Mouse (Mus musculus) midbrain, embryonic 12.5 days (tissue): ENCODE data around the gene Pip5kl1. TPM values are rescaled to one million over a fixed set of nuclear protein-coding genes. Genes with fewer than 3 reads are reported as not detected.
A peak's percentile ranks its signal among the peaks of the same experiment; 100 is the strongest.

Source experiments
- ATAC-seq: fragments of 200-750 bp; cut with Nextera tagmentation; 2 replicates; pipeline ENCODE4 v1.8.0; 2017; ENCODE audit warnings: low read depth, moderate TSS enrichment, moderate library complexity; ENCODE audit not compliant: low FRiP score
- H3K27ac ChIP-seq: fragments of 300-500 bp; sonication (generic); replicated peaks from 2 replicates; pipeline ENCODE4 v1.5.1; 2016; ENCODE audit warnings: mild to moderate bottlenecking
- H3K27me3 ChIP-seq: fragments of 300-500 bp; sonication (generic); 2 replicates; pipeline ENCODE4 v1.6.1; 2016; ENCODE audit warnings: mild to moderate bottlenecking
- H3K36me3 ChIP-seq: fragments of 300-500 bp; sonication (generic); 2 replicates; pipeline ENCODE4 v1.6.1; 2016
- H3K4me1 ChIP-seq: fragments of 300-500 bp; sonication (generic); 2 replicates; pipeline ENCODE4 v1.6.1; 2016
- H3K4me2 ChIP-seq: fragments of 300-500 bp; sonication (generic); replicated peaks from 2 replicates; pipeline ENCODE4 v1.6.1; 2016; ENCODE audit warnings: mild to moderate bottlenecking, moderate library complexity
- H3K4me3 ChIP-seq: fragments of 300-500 bp; sonication (generic); 2 replicates; pipeline ENCODE4 v1.5.1; 2016; ENCODE audit warnings: mild to moderate bottlenecking
- H3K9ac ChIP-seq: fragments of 300-500 bp; sonication (generic); replicated peaks from 2 replicates; pipeline ENCODE4 v1.6.1; 2016; ENCODE audit warnings: mild to moderate bottlenecking, moderate library complexity
- H3K9me3 ChIP-seq: fragments of 300-500 bp; sonication (generic); 2 replicates; pipeline ENCODE4 v1.6.1; 2016; ENCODE audit warnings: mild to moderate bottlenecking
- WGBS: fragments of 180-500 bp; shearing (Covaris S2); methylation state at CpG from one replicate; pipeline ENCODE4 v1.1.7; 2016; 5-methylcytosine and 5-hydroxymethylcytosine counted together
- polyA plus RNA-seq: library from polyadenylated mRNA; unstranded; fragments of >200 nt; fragmentation: Nextera tagmentation; extraction: Ambion mirVana; gene quantifications from 2 replicates; pipeline ENCODE4 v1.2.1, GENCODE M21; 2016

Pip5kl1 gene
- polyA plus RNA-seq, 1 experiment from 2014 or later, result 2.7 TPM

DNA sequence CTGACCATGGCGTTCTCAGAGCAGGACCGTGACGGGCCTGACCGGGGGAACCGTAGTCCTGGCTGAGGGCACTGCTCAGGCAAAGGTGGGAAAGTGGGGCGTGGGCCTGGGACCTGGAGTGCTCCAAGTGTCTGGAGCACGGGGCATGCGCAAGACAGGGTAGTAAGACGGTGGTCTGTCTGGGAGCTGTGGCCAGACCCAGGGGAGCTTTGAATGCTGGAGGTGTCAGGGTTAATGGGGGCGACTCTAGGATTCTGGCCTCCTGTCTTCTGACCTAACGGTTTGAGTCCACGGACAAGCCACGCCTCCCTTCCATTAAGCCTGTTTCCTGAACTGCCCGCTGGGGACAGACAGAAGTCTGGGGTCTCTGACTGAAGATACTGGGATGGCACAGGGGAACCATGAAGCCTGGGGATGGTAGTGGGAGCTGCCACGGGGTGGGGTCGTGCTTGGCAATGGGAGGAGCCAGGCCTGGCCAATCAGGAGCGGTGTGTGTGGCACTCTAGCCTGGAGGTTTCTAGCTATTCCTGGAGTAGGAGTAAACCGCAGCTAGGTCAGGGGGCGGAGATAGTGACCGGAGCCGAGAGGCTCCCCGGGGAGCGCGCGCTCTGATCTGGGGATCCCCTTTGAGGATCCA, 33.7 kb downstream of the Pip5kl1 start:
- Histone ChIP-seq H3K4me2 (peak overlapping the region; percentile 22), H3K36me3 (no peaks in the 10 kb centered on the region), H3K9ac (no peak overlapping the region; the same call in 1 of the 2 replicates), H3K27ac (no peak overlapping the region), H3K4me3 (peak overlapping the region; percentile 3; the same call in 1 of the 2 replicates), H3K9me3 (no peaks in the 10 kb centered on the region), H3K27me3 (peaks cover 27% of the 10 kb centered on the region), H3K4me1 (peaks cover 27% of the 10 kb centered on the region)
- WGBS, result 10% methylated on average over 25 of the region's 25 CpGs
- peak; percentile 31; the same call in 1 of the 2 replicates for ATAC-seq

DNA sequence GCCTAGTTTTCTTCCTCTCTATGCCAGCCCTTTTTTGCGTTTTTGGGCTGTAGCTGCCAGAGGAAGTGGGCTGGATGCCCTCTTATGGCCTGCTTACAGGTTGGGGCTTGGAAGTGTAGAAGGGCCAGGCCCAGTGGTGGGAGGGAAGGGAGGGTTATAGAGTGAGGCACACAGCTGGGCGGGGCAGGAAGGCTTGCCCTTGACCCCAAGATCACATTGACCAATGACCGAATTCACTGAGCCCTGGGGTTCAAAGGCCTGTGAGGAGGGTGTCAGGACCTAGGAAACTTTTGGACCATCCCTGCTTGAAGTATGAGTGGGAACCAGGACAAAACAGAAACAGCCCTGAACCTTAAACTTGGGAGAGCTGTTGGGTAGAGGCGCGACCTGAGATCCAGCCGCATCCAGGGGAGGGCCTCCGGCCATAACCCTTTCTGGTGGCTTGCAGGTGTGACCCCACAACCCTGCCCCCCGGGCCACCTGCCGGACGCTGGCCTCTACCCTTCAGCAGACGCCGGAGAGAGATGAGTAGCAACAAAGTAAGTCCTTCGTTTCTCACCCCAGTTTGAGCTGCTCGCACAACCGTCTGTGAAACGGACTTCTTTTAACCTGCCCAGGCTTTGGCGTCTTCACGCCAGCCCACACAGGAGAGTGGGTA, 34.3 kb downstream of the Pip5kl1 start:
- Histone ChIP-seq H3K9ac (no peak overlapping the region; the same call in 1 of the 2 replicates), H3K4me2 (peak overlapping the region; percentile 22), H3K27me3 (peaks cover 27% of the 10 kb centered on the region), H3K4me3 (peak overlapping the region; percentile 3; the same call in 1 of the 2 replicates), H3K9me3 (no peaks in the 10 kb centered on the region), H3K4me1 (peaks cover 27% of the 10 kb centered on the region), H3K36me3 (no peaks in the 10 kb centered on the region), H3K27ac (no peak overlapping the region)
- WGBS, result 40% methylated on average over 18 of the region's 18 CpGs
- no peak for ATAC-seq

DNA sequence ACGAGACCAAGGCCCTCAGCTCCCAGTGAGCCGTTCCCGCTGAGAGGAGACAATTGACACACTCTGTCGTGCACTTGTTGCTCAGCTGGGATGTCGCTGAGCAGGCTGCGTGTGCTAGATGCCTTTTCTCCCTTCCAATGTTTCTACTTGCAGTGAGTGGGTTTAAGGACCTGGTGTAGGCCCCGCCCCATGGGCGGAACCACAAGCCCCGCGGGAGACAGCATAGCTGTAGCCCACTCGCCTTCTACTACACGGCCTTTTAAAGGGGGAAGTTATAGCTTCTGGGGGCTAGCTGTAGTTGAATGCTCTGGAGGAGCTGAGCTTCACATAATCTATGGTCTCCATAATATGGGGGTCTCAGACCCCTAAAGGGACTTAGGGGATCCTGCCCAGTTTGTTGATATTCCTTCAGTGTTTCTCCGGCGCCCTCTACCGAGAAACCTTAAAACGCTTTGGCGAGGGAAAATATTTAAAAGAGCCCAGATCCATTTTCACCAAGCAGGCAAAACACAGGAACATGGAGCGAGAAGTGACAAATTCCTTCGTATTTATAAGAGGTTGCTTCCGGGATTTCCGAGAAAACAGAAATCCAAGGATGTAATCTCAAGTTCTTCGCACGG, 36.1 kb downstream of the Pip5kl1 start:
- Histone ChIP-seq H3K4me1 (peaks cover 27% of the 10 kb centered on the region), H3K27me3 (peaks cover 23% of the 10 kb centered on the region), H3K4me3 (peak overlapping the region; percentile 32), H3K36me3 (peaks cover 6% of the 10 kb centered on the region; the same call in 1 of the 2 replicates), H3K27ac (no peak overlapping the region), H3K4me2 (peak overlapping the region; percentile 53), H3K9ac (peak overlapping the region; percentile 34; the same call in 1 of the 2 replicates), H3K9me3 (no peaks in the 10 kb centered on the region)
- WGBS, result 18% methylated on average over 23 of the region's 23 CpGs
- no peak for ATAC-seq

DNA sequence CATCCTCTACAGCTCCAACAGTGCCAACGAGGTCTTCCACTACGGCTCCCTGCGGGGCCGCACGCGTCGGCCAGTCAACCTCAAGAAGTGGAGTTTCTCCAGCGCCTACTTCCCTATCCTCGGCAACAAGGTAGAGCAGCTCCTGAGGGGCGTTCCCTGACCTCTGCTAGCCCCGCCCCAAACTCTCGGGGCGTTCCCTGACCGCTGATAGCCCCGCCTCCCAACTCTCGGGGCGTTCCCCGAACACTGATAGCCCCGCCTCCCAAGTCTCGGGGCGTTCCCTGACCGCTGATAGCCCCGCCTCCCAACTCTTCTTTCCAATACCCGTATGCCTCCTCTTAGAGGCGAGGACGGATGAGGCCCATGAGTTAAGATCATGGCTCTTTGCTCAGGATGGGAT, 37.7 kb downstream of the Pip5kl1 start:
- no peak overlapping the region for H3K27ac ChIP-seq
- 67% methylated on average over 26 of the region's 26 CpGs for WGBS
- H3K9ac ChIP-seq, result no peak overlapping the region
- no peaks in the 10 kb centered on the region for H3K9me3 ChIP-seq
- peaks cover 21% of the 10 kb centered on the region for H3K27me3 ChIP-seq
- peaks cover 6% of the 10 kb centered on the region; the same call in 1 of the 2 replicates for H3K36me3 ChIP-seq
- no peak for ATAC-seq
- no peak overlapping the region for H3K4me2 ChIP-seq
- no peak overlapping the region for H3K4me3 ChIP-seq
- peaks cover 22% of the 10 kb centered on the region for H3K4me1 ChIP-seq

DNA sequence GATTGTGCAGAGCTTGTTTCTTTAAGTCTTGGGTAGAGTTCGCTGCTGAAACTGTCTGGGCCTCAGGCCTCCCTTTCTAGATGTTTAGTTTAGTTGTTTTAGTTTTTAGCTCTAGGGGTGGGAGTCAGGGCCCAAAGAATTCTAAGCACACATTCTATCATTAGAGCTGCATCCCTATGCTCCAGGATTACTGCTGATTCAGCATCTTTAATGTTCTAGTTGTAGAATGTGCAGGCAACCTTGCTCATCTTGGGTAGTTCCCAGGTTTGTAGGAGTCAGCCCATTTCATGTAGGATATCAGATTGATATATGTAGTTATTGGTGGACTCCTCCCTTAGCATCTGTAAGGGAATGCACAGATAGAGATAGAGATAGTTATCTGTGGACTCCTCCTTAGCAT, 42.5 kb downstream of the Pip5kl1 start:
- Histone ChIP-seq H3K27me3 (no peaks in the 10 kb centered on the region), H3K9me3 (no peaks in the 10 kb centered on the region), H3K4me3 (no peak overlapping the region), H3K27ac (no peak overlapping the region), H3K9ac (no peak overlapping the region), H3K36me3 (peaks cover 6% of the 10 kb centered on the region; the same call in 1 of the 2 replicates), H3K4me1 (peaks cover 24% of the 10 kb centered on the region), H3K4me2 (no peak overlapping the region)
- ATAC-seq, result no peak
- 97% methylated on average over 1 of the region's 1 CpGs for WGBS

DNA sequence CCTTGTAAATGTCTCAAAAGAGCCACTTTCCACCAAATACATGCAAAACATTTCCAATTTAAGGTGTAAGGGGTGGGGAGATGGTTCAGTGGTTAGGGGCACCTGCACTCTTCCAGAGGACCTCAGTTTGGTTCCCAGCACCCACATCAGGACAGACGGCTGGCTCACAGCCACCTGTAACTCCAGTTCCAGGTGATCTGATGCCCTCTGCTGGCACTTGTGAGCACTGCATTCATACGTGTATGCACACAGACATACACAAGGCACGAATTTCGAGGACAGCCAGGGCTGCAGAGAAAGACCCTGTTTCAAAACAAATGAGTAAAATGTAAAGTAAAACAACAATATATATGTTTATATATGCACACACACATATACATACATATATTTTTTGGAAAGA, 43.0 kb downstream of the Pip5kl1 start:
- Histone ChIP-seq H3K27me3 (no peaks in the 10 kb centered on the region), H3K4me1 (peaks cover 24% of the 10 kb centered on the region)
- WGBS, result 91% methylated on average over 4 of the region's 4 CpGs

DNA sequence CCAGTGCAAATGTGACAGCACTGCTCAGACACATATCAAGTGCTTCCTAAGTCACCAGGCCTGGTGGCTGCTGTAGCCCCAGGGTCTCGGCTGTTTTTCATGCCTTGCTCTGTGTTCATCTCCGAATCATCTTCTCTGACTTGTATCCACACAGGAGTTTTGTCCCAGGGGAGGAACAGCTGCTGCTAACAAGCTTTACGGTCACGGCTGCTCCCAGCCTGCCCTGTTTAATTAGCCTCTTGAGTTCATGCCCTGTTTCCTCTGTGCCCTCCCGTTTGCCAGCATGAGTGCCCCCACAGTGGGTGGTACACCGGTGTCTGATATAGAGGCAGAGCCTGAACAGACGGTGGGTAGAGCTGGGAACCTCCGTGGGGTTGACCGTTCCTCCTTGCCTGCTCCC, 43.5 kb downstream of the Pip5kl1 start:
- Histone ChIP-seq H3K36me3 (peaks cover 6% of the 10 kb centered on the region; the same call in 1 of the 2 replicates), H3K4me2 (no peak overlapping the region), H3K27me3 (no peaks in the 10 kb centered on the region), H3K9me3 (no peaks in the 10 kb centered on the region), H3K4me3 (no peak overlapping the region), H3K4me1 (peaks cover 24% of the 10 kb centered on the region), H3K9ac (no peak overlapping the region), H3K27ac (no peak overlapping the region)
- ATAC-seq, result no peak
- 61% methylated on average over 9 of the region's 9 CpGs for WGBS

More for the DNA sequence above, 43.0 kb downstream of the Pip5kl1 start:
- H3K9ac ChIP-seq, result no peak overlapping the region
- no peaks in the 10 kb centered on the region for H3K9me3 ChIP-seq
- H3K36me3 ChIP-seq, result peaks cover 6% of the 10 kb centered on the region; the same call in 1 of the 2 replicates
- no peak overlapping the region for H3K27ac ChIP-seq
- no peak overlapping the region for H3K4me3 ChIP-seq
- H3K4me2 ChIP-seq, result no peak overlapping the region
- ATAC-seq, result no peak

DNA sequence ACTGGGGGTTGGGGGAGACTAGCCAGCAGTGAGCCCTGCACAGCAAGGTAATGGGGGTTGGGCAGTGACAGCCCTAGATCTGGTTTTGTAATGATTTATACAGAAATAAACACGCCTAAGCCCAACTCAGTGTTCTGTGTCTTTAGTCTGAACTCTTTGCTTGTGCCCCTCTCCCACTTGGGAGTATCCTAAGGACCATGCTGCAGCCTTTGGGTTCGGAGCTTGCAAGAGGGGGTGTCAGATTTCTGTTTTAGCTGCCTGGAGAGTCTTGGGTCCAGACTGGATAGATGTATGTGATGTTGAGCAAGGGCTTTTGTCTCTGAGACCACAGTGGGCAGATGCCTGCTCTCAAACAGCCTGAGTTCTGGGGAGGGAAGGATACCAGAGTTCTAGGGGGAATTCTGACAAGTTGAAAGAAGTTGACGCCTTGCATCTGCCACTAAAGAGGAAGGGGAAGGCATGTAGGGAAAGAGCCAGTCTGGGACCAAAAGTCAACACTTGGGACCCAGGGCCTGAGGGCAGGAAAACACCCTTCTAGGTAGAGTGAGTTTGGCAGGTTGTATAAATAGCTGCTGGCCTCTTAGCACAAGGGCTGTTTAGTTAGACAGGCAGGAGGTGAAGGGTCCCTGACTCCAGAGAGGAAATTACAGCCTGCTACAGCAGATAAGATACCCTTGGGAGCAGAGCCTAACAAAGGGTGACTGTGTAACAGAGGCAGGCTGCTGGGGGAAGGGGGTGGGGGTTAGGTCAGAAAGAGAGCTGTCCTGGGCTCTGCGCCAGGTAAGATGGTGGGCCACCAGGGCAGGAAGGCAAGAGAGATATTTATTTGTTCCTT, 46.3 kb downstream of the Pip5kl1 start:
- no peak for ATAC-seq
- no peaks in the 10 kb centered on the region for H3K36me3 ChIP-seq
- H3K9ac ChIP-seq, result no peak overlapping the region
- H3K27me3 ChIP-seq, result no peaks in the 10 kb centered on the region
- H3K9me3 ChIP-seq, result no peaks in the 10 kb centered on the region
- H3K4me2 ChIP-seq, result no peak overlapping the region
- WGBS, result 44% methylated on average over 4 of the region's 4 CpGs
- peaks cover 42% of the 10 kb centered on the region for H3K4me1 ChIP-seq
- no peak overlapping the region for H3K4me3 ChIP-seq
- H3K27ac ChIP-seq, result peak overlapping the region; percentile 11; the same call in 1 of the 2 replicates

DNA sequence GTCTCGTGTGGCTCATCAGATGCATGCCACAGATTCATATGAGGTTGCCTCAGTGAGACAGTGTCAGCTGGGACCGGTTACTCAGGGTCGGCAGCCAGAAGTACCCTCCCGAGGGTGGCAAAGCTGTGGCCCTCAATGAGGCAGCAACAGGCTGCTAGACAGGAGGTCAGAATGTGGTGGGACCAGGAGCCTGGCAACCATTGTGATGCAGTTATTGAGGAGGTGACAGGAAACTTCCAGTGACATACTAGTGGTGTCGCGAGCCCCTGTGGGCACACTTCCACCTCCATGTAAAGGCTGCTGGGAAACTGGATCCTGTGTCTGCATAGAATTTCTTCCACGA, 46.9 kb downstream of the Pip5kl1 start, which contains the start of gene Ak1:
Gene Ak1 (plus strand): TSS at position 242 of the 343 bp plus-strand sequence.
- no peak within 1 kb of the TSS for H3K4me3 ChIP-seq
- H3K27ac ChIP-seq, result peak within 1 kb of the TSS; percentile 11; the same call in 1 of the 2 replicates
- no peaks in the 10 kb centered on the region for H3K9me3 ChIP-seq
- H3K27me3 ChIP-seq, result no peaks in the 10 kb centered on the region
- 57% methylated on average over 7 of the region's 7 CpGs for WGBS
- peaks cover 48% of the 10 kb centered on the region for H3K4me1 ChIP-seq
- H3K36me3 ChIP-seq, result no peaks in the 10 kb centered on the region
- H3K9ac ChIP-seq, result no peak within 1 kb of the TSS
- ATAC-seq, result no peak
- no peak within 1 kb of the TSS for H3K4me2 ChIP-seq

DNA sequence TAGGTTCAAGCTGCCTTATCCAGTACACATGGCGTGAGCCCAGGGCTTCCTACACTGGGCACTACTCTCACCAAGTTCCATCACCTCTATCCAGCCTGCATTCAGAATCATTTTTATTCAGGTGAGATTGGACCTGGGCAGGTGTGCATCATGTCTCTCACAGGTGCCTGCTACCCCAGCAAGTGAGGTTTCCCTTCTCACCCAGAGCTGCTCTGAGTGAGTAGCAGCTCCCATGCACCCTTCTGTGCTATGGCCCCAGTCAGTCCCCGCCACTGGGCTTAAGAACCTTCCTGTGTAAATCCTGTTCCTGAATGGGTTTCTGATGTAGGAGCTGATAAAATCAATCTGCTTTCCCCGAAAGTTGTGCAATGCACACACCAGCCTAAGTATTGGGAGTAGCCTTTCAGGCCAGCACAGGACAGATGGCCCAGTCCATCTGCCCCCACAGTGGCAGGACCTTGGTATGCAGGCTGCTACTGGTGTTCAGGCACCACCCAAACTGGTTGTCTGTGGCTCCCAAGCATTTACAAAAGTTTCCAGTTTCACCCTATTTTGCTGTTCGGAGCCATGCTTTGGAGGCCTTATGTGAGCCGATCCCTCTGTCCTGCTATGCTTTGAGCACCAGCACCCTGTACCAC, 49.6 kb downstream of the Pip5kl1 start:
- H3K27me3 ChIP-seq, result no peaks in the 10 kb centered on the region
- no peaks in the 10 kb centered on the region for H3K36me3 ChIP-seq
- H3K4me2 ChIP-seq, result no peak overlapping the region
- H3K9me3 ChIP-seq, result no peaks in the 10 kb centered on the region
- H3K4me3 ChIP-seq, result no peak overlapping the region
- no peak overlapping the region for H3K9ac ChIP-seq
- ATAC-seq, result no peak
- no peak overlapping the region for H3K27ac ChIP-seq
- H3K4me1 ChIP-seq, result peaks cover 57% of the 10 kb centered on the region
- 73% methylated on average over 5 of the region's 5 CpGs for WGBS

DNA sequence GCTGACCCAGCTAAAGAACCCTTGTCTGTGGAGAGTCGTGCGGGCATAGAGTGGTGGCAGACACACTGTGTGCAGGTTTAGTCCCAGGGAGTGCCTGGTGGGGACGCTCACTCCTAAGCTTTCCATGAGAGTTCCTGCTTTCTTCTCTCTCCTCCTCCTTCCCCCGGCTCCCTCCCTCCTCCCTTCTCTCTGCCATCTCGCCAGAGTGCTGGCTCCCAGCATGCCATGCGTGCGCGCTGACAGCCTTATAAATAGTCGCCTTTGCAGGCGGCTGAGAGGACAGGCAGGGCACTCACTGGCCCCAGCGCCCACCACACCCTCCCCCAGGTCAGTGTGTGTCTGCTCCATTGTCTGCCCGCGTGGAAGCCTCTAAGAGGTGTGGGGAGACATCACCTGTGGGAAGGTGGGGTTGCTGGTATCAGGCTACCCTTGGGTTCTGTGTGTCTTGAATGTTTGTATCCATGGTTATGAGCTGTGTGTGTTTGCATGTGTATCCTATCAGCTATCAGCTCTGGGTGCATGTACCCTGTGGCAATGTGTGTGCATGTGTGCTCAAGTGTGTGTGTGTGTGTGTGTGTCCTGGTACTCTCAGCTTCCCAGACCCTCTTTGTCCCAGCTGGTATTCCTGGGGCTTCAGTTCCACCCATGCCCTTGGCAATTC, 50.7 kb downstream of the Pip5kl1 start:
- peak overlapping the region; percentile 71 for H3K27ac ChIP-seq

More for the DNA sequence above, 50.7 kb downstream of the Pip5kl1 start:
- Histone ChIP-seq H3K4me2 (peak overlapping the region; percentile 55), H3K4me1 (peaks cover 64% of the 10 kb centered on the region), H3K4me3 (peak overlapping the region; percentile 31), H3K9me3 (no peaks in the 10 kb centered on the region), H3K9ac (peak overlapping the region; percentile 60), H3K36me3 (no peaks in the 10 kb centered on the region), H3K27me3 (no peaks in the 10 kb centered on the region)
- 3% methylated on average over 13 of the region's 13 CpGs for WGBS
- peak; percentile 67; the same call in 1 of the 2 replicates for ATAC-seq
